In genomic region chr4:7452678-7453077, GRCm38 (mm10) we compare ENCODE assay signal across 22 mouse cellular contexts.
A peak's percentile ranks its signal among the peaks of the same experiment; 100 is the strongest.
DNase-seq lines count a peak whose midpoint lies in the region; ATAC-seq lines count a peak whose summit lies in the region.
"Had no signal": no experiment of that assay in that cellular context is flagged by ENCODE, and none has a peak within 500 bp of the region (broad histone marks: within the 10 kb centered on the region; RNA-seq: fewer than 3 reads in every experiment).

No protein-coding gene starts in this region.

- H3K36me3 ChIP-seq in midbrain, embryonic 11.5 days (ENCODE audit: control insufficient read depth, insufficient read depth, low read length): no peaks in the 10 kb centered on the region
- no peaks in the 10 kb centered on the region for H3K36me3 ChIP-seq in midbrain, embryonic 10.5 days
- H3K36me3 ChIP-seq in embryonic facial prominence, embryonic 14.5 days (ENCODE audit: control insufficient read depth, insufficient read depth, low read length): no peaks in the 10 kb centered on the region
- H3K36me3 ChIP-seq in midbrain, embryonic 16.5 days (ENCODE audit: control insufficient read depth, insufficient read depth, low read length): no peaks in the 10 kb centered on the region
- H3K36me3 ChIP-seq: embryonic facial prominence, embryonic 12.5 days; forebrain, embryonic 12.5 days; G1E; heart, embryonic 10.5 days; hindbrain, embryonic 12.5 days had no signal

- H3K9ac ChIP-seq in midbrain, embryonic 11.5 days (ENCODE audit: low read length): no peak overlapping the region
- no peak overlapping the region for H3K9ac ChIP-seq in embryonic facial prominence, embryonic 14.5 days (ENCODE audit: low read depth, low read length)
- H3K9ac ChIP-seq in midbrain, embryonic 16.5 days (ENCODE audit: low read depth, low read length): no peak overlapping the region
- H3K9ac ChIP-seq: embryonic facial prominence, embryonic 12.5 days; forebrain, embryonic 12.5 days; hindbrain, embryonic 12.5 days had no signal

- no peak for DNase-seq in midbrain, embryonic 11.5 days (ENCODE audit: low spot score, missing footprints)
- no peak for DNase-seq in midbrain, embryonic 10.5 days (ENCODE audit: low spot score)
- DNase-seq in MN1 (ENCODE audit: low spot score): peak; percentile 7
- DNase-seq in embryonic facial prominence, embryonic 14.5 days (ENCODE audit: low spot score): peak; percentile 16
- no peak for DNase-seq in spleen, postnatal 36 days (ENCODE audit: low spot score in 2 of 2)
- DNase-seq: adrenal gland, postnatal 10 days; cerebellum, adult 2 months; cerebellum, postnatal 14 days; gastrocnemius, postnatal 10 days; heart, adult 18-20 months; heart, postnatal 10 days; heart, postnatal 4 days had no signal

- no peaks in the 10 kb centered on the region for H3K27me3 ChIP-seq in midbrain, embryonic 11.5 days (ENCODE audit: control insufficient read depth, insufficient read depth, low read length)
- no peaks in the 10 kb centered on the region for H3K27me3 ChIP-seq in midbrain, embryonic 10.5 days (ENCODE audit: low read depth, poor library complexity, severe bottlenecking)
- no peaks in the 10 kb centered on the region for H3K27me3 ChIP-seq in embryonic facial prominence, embryonic 14.5 days (replicated peaks; ENCODE audit: control insufficient read depth, insufficient read depth, low read length)
- H3K27me3 ChIP-seq in midbrain, embryonic 16.5 days (ENCODE audit: control insufficient read depth, insufficient read depth, low read depth, low read length): no peaks in the 10 kb centered on the region
- H3K27me3 ChIP-seq: embryonic facial prominence, embryonic 12.5 days; forebrain, embryonic 12.5 days; hindbrain, embryonic 12.5 days had no signal

- no peak overlapping the region for H3K4me3 ChIP-seq in midbrain, embryonic 11.5 days (ENCODE audit: low read depth, low read length)
- H3K4me3 ChIP-seq in midbrain, embryonic 10.5 days: no peak overlapping the region
- no peak overlapping the region for H3K4me3 ChIP-seq in embryonic facial prominence, embryonic 14.5 days (ENCODE audit: low read depth, low read length)
- no peak overlapping the region for H3K4me3 ChIP-seq in midbrain, embryonic 16.5 days (ENCODE audit: low read depth, low read length)
- H3K4me3 ChIP-seq: embryonic facial prominence, embryonic 12.5 days; forebrain, embryonic 12.5 days; heart, embryonic 10.5 days; hindbrain, embryonic 12.5 days had no signal

- WGBS in midbrain, embryonic 11.5 days: 69% methylated on average over 3 of the region's 3 CpGs
- 85% methylated on average over 3 of the region's 3 CpGs for WGBS in midbrain, embryonic 10.5 days
- 54% methylated on average over 3 of the region's 3 CpGs for WGBS in embryonic facial prominence, embryonic 14.5 days
- 45% methylated on average over 3 of the region's 3 CpGs for WGBS in midbrain, embryonic 16.5 days

- no peaks in the 10 kb centered on the region for H3K9me3 ChIP-seq in midbrain, embryonic 11.5 days (ENCODE audit: control insufficient read depth, low read length)
- H3K9me3 ChIP-seq in midbrain, embryonic 10.5 days (replicated peaks): no peaks in the 10 kb centered on the region
- H3K9me3 ChIP-seq in embryonic facial prominence, embryonic 14.5 days (ENCODE audit: control insufficient read depth, low read length): no peaks in the 10 kb centered on the region
- no peaks in the 10 kb centered on the region for H3K9me3 ChIP-seq in midbrain, embryonic 16.5 days (replicated peaks; ENCODE audit: control insufficient read depth, low read length, poor library complexity, severe bottlenecking)
- H3K9me3 ChIP-seq: embryonic facial prominence, embryonic 12.5 days; forebrain, embryonic 12.5 days; G1E; heart, embryonic 10.5 days; hindbrain, embryonic 12.5 days had no signal

- no peak overlapping the region for H3K4me2 ChIP-seq in midbrain, embryonic 11.5 days
- no peak overlapping the region for H3K4me2 ChIP-seq in embryonic facial prominence, embryonic 14.5 days (ENCODE audit: low read depth, low read length)
- H3K4me2 ChIP-seq in midbrain, embryonic 16.5 days (ENCODE audit: low read length): no peak overlapping the region
- H3K4me2 ChIP-seq: embryonic facial prominence, embryonic 12.5 days; forebrain, embryonic 12.5 days; hindbrain, embryonic 12.5 days had no signal

- H3K27ac ChIP-seq in midbrain, embryonic 11.5 days (ENCODE audit: low read depth, low read length): no peak overlapping the region
- H3K27ac ChIP-seq in midbrain, embryonic 10.5 days (replicated peaks): no peak overlapping the region
- no peak overlapping the region for H3K27ac ChIP-seq in embryonic facial prominence, embryonic 14.5 days (replicated peaks; ENCODE audit: low read depth, low read length)
- H3K27ac ChIP-seq in midbrain, embryonic 16.5 days (ENCODE audit: low read length): no peak overlapping the region
- H3K27ac ChIP-seq: embryonic facial prominence, embryonic 12.5 days; forebrain, embryonic 12.5 days; heart, embryonic 10.5 days; hindbrain, embryonic 12.5 days had no signal

- ATAC-seq in midbrain, embryonic 11.5 days (ENCODE audit: low FRiP score): 0 out of 2 replicates have a peak, but pooled peaks have one; percentile 40
- ATAC-seq in embryonic facial prominence, embryonic 14.5 days (ENCODE audit: low read depth): no peak
- peak; percentile 45; the same call in 1 of the 2 replicates for ATAC-seq in midbrain, embryonic 16.5 days
- no peak for ATAC-seq in cerebellum, adult (ENCODE audit: insufficient number of reproducible peaks, low FRiP score, low TSS enrichment)
- ATAC-seq: forebrain, embryonic 16.5 days; hindbrain, embryonic 16.5 days; inflammation-experienced regulatory T-cells, adult 6 months had no signal

- 0 out of 2 replicates have a peak, but pooled peaks cover 2% of the 10 kb centered on the region for H3K4me1 ChIP-seq in midbrain, embryonic 11.5 days (ENCODE audit: control insufficient read depth, insufficient read depth, low read length)
- H3K4me1 ChIP-seq in midbrain, embryonic 10.5 days: no peaks in the 10 kb centered on the region; the same call in 1 of the 2 replicates
- peaks cover 4% of the 10 kb centered on the region; the same call in 1 of the 2 replicates for H3K4me1 ChIP-seq in embryonic facial prominence, embryonic 14.5 days (ENCODE audit: control insufficient read depth, insufficient read depth, low read length)
- H3K4me1 ChIP-seq in midbrain, embryonic 16.5 days (ENCODE audit: control insufficient read depth, insufficient read depth, low read length): no peaks in the 10 kb centered on the region; the same call in 1 of the 2 replicates
- H3K4me1 ChIP-seq: heart, embryonic 10.5 days had no signal

Comparison
In these comparisons a context has a peak if more than half of its experiments do, and no peak if none do; other contexts are left out.
1. ATAC-seq: peak in midbrain, embryonic 11.5 days (single experiment) and midbrain, embryonic 16.5 days (single experiment); none in embryonic facial prominence, embryonic 14.5 days (single experiment) and cerebellum, adult (single experiment).
2. DNase-seq: peak in MN1 (single experiment) and embryonic facial prominence, embryonic 14.5 days (single experiment); none in midbrain, embryonic 11.5 days (single experiment), midbrain, embryonic 10.5 days (single experiment) and spleen, postnatal 36 days (0 of 2).